8 mouse cellular contexts compared by ENCODE assay signal in the genomic region with DNA sequence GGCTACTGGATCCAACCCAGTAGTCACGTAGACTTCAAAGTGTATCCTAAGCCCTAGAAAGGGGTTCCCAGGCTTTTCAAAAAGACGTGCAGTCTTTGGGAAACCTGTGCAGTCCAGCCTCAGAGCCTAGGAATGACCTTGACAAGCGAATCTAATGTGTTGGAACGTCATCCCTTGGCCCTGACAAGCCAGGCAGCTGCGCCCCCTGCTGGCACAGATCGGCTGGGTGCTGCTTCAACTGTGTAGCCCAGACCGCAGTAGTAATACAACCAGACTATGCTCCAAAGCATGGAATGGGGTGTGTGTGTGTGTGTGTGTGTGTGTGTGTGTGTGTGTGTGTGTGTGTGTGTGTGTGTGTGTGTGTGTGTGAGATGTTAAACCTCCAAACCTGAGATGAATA.
A peak's percentile ranks its signal among the peaks of the same experiment; 100 is the strongest.
DNase-seq lines count a peak whose midpoint lies in the region; TF ChIP-seq lines count a peak whose summit lies in the region.

No protein-coding gene starts in this region.

- TF ChIP-seq EP300 in MEL (IDR thresholded peaks at IDR 0.05; ENCODE audit: low read depth in 1 of 2, low read length in 2 of 2), result no peak

- TF ChIP-seq CTCF in MEL (IDR thresholded peaks at IDR 0.05 in 2 of 3, conservative IDR thresholded peaks at IDR 0.05 in 1 of 3; ENCODE audit: control insufficient read depth in 1 of 3, insufficient read depth in 1 of 3, low read depth in 2 of 3, low read length in 3 of 3, poor library complexity in 1 of 3, severe bottlenecking in 1 of 3), result peak; percentile 82 to 99 (median 87)
- TF ChIP-seq CTCF in lung, adult 2 months (IDR thresholded peaks at IDR 0.05; ENCODE audit: insufficient read depth, low read length), result peak; percentile 86

- H3K4me1 ChIP-seq in MEL (ENCODE audit: control insufficient read depth in 1 of 2, insufficient read depth in 2 of 2, low read length in 2 of 2), result no peaks in the 10 kb centered on the region
- H3K4me1 ChIP-seq in lung, adult 2 months (ENCODE audit: control insufficient read depth, insufficient read depth, low read length), result no peaks in the 10 kb centered on the region

- peak; percentile 60 for TF ChIP-seq RAD21 in MEL (IDR thresholded peaks at IDR 0.05; ENCODE audit: low read depth, low read length)

- intact Hi-C loops in heart, postnatal 36 days (cut with DNase I), result loop anchor here (1.0 to 2.0 kb wide), 2 partner anchors 97 to 107 kb away; no protein-coding TSS in a partner anchor

- peaks cover 0 to 6% of the 10 kb centered on the region in 2 experiments; a peak in 2 of 4 replicates for H3K27me3 ChIP-seq in MEL (ENCODE audit: control insufficient read depth in 1 of 2, insufficient read depth in 2 of 2, low read length in 2 of 2)

- 14% methylated on average over 7 of the region's 7 CpGs for WGBS in lung, adult 2 months

- H3K27ac ChIP-seq in MEL (ENCODE audit: control insufficient read depth, low read depth, low read length), result no peak overlapping the region

- no peaks in the 10 kb centered on the region for H3K36me3 ChIP-seq in MEL (ENCODE audit: control insufficient read depth in 1 of 2, insufficient read depth in 2 of 2, low read length in 2 of 2)

- no peak for TF ChIP-seq POLR2A in MEL (IDR thresholded peaks at IDR 0.05; ENCODE audit: control insufficient read depth in 1 of 2, insufficient read depth in 1 of 2, low read depth in 1 of 2, low read length in 2 of 2, poor library complexity in 1 of 2)
- no peak for TF ChIP-seq POLR2A in lung, adult 2 months (IDR thresholded peaks at IDR 0.05; ENCODE audit: borderline replicate concordance, extremely low read depth, low read depth, low read length)

- H3K79me2 ChIP-seq in MEL (ENCODE audit: control insufficient read depth, insufficient read depth, low read length, poor library complexity), result no peaks in the 10 kb centered on the region

- no peak overlapping the region for H3K4me3 ChIP-seq in MEL (ENCODE audit: control insufficient read depth in 1 of 2, insufficient read depth in 1 of 2, low read depth in 2 of 2, low read length in 2 of 2)
- no peak overlapping the region for H3K4me3 ChIP-seq in lung, adult 2 months (replicated peaks; ENCODE audit: extremely low read depth, low read depth, low read length)

- H3K9me3 ChIP-seq in MEL (replicated peaks; ENCODE audit: insufficient read depth, low read length), result no peaks in the 10 kb centered on the region

- peak; percentile 74 for DNase-seq in MEL (ENCODE audit: low read depth, low spot score)
- DNase-seq in cerebellum, adult 18-20 months, result peak; percentile 88 to 92
- DNase-seq in forelimb bud, embryonic 11.5 days (ENCODE audit: low read depth, low spot score), result peak; percentile 77
- peak; percentile 70 to 82 for DNase-seq in heart, postnatal 36 days
- DNase-seq in layer of hippocampus, adult 18-20 months (ENCODE audit: low spot score in 2 of 2), result peak; percentile 59 to 89
- peak; percentile 75 for DNase-seq in lung, adult 2 months
- DNase-seq in ovary, postnatal 14 days (ENCODE audit: low spot score), result peak; percentile 76
- peak; percentile 72 for DNase-seq in thymus, postnatal 14 days

- no peak overlapping the region for H3K9ac ChIP-seq in MEL (ENCODE audit: control insufficient read depth, low read depth, low read length, poor library complexity, severe bottlenecking)

TF ChIP-seq in MEL, 35 proteins besides CTCF, POLR2A, EP300 and RAD21:
- peak; percentile 84 for TF ChIP-seq SMC3 (IDR thresholded peaks at IDR 0.05; ENCODE audit: low read depth, low read length)
- TF ChIP-seq KAT2A (conservative IDR thresholded peaks at IDR 0.05; ENCODE audit: low read depth, low read length), result no peak
- TF ChIP-seq ZC3H11A (IDR thresholded peaks at IDR 0.05; ENCODE audit: low read depth, low read length), result peak; percentile 37
- TF ChIP-seq HCFC1 (IDR thresholded peaks at IDR 0.05; ENCODE audit: low read depth, low read length), result no peak
- no peak for TF ChIP-seq GATA1 (IDR thresholded peaks at IDR 0.05; ENCODE audit: low read depth, low read length)
- no peak for TF ChIP-seq MEF2A (IDR thresholded peaks at IDR 0.05; ENCODE audit: extremely low read depth, insufficient replicate concordance, low read depth, low read length, poor library complexity, severe bottlenecking)
- no peak for TF ChIP-seq CHD1 (IDR thresholded peaks at IDR 0.05; ENCODE audit: low read depth, low read length)
